Mouse (Mus musculus) spleen, postnatal 14 days (tissue): ENCODE results near the gene Dll3.

Experiments
- DNase-seq, 2 experiments: peaks; one replicate each; pipeline ENCODE4 v3.0.0; 2021 to 2022; ENCODE audit warnings: low spot score in 2 of 2

Gene Dll3

DNA sequence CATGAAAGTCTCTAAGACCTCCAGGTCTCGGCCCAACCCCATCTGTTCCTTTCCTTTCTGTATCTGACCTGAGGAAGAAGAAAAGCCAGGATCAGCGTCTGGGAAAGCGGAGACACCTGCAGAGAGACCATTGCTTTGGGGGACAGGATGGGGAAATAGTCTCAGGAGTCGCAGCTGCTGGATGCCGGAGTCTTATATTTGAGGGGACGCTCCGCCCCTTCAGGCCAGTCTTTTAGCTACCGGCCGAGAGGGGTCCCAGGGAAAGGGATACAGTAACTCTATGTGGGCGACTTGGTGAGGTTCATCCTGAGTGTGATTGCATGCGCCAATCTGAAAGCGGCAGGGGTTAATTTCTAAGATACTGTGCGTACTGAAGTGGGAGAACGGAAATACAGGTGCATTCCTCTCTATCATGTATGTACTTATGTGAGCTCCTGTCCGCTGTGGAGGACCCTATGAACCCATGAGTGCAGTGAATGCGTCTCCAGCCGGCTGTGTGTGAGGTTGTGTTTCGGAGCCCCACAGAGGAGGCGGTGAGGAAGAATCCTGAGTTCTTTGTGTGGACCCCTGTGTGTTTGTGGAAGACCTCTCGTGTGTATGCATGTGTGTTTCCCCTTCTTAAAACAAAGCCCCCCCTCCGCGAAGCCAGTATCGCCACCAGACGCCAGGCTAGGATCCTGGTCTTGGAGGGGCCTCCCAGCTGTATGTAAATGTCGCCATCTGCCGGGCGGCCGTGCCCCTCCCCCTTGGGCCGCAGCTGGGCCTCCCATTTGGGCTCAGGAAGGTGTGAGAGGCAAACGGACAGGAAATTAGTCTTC is at the start of gene Dll3:
Gene Dll3, minus strand, starts transcription at position 623 of the 818 bp plus-strand sequence.
- DNase-seq, result peak; percentile 36 to 51

DNA sequence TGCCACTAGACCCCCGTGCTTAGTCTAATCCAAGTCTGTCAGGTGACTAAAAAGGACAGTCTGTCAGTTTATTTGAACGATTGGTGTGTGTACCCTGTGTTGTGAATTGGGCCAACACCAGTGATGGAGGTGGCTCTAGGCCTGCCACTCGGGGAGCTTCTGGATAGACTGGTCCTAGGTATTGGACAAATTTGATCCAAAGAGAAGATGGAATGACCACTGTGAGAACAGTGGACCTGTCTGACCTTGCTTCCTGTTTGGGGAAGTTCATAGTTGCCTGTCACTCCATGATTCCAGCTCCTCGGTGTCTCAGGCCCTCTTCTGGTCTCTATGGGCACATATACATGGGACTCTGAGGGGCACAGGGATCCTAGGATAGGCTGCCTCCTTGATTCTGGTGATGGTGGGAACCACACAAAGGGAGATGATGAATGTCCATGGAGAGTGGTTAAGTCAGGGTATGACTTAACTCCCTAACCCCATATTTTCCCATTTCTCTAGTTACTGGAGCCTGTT is 49.7 kb upstream of the Dll3 start:
- no peak for DNase-seq

DNA sequence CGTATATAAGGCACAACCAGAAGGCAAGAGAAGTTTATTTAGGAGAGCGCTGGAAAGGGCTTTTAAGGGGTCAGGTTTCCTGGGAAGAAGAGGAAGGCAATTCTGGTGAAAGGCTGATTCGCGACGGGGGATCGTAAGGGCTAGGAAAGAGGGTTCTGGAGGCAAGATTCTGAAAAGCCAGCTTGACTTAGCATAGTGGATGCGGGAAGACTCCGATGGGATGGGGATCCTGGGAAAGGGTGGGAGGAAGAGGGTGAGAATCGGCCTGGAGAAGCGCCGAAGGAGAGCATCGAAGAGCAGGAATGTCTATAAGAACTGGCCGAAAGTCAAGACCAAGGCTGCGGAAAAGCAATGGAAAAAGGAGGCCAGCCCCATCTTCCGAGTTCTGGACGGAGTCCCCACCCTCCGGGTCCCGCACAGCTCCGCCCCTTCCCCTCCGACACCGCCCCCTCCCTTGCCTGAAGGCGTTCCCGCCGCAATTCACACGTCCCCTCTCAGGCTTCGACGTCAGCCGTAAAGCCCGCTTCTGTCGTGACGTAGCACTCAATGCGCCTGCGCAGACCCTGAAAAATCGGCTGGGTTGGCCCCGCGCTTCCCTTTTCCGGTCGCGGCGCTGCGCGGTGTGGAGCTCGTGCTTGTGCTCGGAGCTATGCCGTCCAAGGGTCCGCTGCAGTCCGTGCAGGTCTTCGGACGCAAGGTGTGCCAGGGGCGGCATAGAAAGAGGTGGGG is 48.3 kb upstream of the Dll3 start, which contains the start of gene Rps16:
Gene Rps16, plus strand, starts transcription at position 498 of the 729 bp plus-strand sequence.
- peak; percentile 98 for DNase-seq

DNA sequence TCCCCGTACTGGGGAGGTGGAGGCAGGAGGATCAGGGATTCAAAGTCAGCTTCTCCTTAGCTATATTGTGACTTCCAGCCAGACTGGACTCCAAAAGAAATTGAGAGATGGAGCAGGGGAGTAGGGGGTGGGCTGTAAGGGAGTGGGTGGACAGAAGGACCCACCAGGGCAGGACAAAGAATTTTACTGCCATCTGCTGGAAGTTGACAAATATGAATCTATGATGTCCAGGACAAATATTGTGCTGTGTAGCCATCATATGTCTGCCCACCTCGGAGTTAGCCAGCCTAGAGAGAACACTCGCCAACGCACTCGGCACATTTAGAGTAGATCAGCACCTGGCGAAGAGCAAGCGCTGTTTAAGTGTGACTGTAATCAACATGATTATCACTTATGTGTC is 46.6 kb upstream of the Dll3 start:
- no peak for DNase-seq

DNA sequence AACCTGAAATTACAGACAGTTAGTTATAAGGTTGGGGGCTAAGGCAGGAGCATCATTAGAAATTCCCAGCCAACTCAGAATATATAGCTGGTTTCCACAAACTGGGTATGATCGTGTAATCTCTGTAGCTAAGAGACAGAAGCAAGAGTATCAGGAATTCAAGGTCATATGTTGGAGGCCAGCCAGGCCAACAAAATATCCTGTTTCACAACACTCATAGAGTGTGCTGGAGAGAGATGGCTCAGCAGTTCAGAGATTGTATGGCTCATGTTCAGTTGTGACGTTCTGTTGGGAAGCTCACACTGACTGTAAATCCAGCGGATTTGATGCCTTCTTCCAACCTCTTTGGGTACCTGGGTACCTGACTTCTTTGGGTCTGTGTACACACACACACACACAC is 45.7 kb upstream of the Dll3 start:
- no peak for DNase-seq

DNA sequence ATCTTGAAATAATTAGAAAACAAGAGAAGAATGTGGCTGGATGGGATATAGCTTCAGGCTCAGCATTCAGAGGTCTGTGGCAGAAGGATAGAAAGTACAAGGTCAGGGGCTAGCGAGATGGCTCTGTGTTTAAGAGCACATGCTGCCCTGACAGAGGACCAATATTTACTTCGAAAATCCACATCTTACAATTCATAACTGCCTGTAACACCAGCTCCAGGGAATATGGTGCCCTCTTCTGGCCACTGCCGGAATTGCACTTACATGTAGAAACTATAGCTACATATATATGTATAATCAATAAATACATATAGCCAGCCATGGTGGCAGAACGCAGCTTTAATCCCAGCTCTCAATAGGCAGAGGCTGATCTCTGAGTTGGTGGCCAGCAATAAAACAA is 42.6 kb upstream of the Dll3 start:
- DNase-seq, result peak; percentile 46 to 75

DNA sequence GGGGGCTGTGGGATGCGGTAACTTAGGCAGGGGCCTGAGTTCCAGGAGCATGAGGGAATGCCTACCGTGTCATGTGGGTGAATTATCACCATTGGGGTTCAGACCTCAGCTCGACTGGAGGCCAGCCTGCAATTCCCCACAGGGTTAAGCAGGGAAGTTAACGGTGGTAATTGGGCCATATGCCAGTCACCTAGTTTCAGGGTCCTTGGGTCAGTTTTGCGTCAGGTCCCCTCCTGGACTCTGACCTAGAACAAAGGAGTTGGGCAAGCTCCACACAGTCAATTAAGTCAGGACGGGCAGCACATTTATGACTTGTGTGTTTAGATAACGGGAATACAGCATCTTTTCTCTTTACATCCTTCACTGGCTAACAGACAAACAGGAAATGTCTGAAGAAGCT is 39.3 kb upstream of the Dll3 start:
- DNase-seq, result no peak

DNA sequence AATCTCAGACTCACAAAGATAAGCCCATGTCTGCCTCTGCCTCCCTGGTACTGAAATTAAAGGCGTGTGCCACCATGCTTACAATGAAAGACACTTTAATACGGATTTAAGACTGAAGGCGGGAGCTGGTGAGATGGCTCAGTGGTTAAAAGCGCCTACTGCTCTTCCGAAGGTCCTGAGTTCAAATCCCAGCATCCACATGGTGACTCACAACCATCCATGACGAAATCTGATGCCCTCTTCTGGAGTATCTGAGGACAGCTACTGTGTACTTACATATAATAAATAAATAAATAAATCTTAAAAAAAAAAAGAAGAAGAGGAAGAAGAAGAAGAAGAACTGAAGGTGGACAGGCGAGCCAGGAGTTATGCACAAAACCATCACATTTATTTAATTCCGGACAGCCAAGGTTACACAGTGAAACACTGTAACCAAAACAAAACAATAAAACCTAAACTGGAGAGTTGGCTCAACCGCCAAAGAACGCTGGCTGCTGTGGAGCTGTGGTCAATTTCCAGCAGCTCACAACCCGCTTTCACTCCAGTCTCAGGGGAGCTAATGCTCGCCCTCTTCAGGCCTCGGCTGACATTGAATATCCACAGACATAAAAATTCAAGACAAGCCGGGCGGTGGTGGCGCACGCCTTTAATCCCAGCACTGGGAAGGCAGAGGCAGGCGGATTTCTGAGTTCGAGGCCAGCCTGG is 37.3 kb upstream of the Dll3 start:
- DNase-seq, result peak in 1 of 2 experiments; percentile 45

DNA sequence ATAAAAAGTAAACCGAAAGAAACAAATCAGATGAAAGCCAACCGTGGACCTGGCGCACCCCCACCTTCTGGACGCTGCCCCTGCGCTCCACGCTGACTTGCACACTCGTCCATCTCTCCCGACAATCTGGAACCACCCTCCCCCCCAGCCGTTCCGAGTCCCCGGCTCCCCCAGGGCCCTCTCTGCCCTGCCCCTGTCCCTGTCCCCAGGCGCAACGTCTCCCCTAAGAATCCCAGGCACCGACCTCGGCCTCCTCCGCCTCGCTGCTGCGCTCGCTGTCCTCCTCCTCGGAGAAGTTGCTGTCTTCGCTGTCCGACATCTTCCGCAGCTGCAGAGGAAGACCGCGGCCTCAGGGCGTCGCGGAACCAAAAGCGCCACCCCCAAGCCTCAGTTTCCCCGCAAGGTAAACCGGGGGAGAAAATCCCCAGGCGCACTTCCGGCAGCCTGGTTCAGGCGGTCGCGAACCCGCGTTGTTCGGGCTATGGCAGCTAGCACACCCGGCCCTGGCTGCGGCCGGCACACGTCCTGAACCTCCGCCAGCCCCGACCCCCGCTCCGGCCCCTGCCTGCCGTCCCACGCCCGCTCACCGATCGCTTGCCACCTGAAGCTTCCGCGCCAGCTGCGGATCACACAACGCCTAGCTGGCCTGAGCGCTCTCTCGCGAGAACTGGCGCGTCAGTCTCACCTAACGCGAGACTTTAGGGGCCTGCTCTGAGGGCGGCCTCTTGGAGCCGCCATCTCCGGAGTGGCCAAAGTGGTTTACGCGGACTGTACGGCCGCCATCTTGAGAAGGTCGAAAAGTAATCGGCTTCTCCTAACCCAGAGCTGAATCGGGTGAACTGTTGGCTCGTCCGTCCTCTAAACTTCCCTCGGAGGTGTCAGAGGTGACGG is 36.3 kb upstream of the Dll3 start, which contains the start of gene Supt5:
Gene Supt5, minus strand, starts transcription at position 639 of the 891 bp plus-strand sequence.
- peak; percentile 93 to 95 for DNase-seq

DNA sequence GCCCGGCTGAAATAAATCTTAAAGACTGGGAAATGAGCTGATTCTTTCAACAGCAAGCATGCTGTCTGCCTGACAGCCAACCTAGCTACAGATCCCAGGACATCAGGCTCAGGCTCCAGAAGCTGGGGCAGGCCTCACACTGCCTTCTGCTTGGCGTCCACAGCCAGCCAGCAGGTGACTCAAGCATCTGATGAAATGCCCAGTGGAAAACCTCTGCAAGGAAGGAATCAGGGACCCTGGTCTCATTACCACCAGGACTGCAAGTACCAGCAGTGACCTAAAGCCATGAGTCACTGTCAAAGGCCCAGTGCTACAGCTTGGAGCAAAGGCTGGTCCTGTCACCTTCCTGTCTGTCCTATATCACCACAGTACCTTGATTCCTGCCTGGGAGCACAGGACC is 33.4 kb upstream of the Dll3 start:
- no peak for DNase-seq

DNA sequence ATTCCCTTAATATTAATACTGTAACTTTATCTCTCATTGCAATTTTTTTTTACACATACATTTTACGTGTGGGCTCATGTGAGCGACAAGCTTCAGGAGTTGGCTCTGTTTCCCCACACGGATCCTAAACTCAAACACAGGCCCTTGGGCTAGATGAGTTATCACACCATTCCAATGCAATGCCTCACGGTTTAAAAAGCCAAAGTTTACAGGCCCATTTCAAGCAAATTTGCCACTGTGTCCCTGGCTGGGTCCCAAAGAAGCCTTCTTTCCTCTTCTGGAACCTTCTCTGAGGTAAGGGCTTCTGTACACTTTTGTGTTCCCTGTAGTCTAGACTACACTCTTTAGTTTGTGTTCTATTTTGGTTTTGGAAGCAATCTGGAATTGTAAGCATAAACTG is 32.5 kb upstream of the Dll3 start:
- no peak for DNase-seq

DNA sequence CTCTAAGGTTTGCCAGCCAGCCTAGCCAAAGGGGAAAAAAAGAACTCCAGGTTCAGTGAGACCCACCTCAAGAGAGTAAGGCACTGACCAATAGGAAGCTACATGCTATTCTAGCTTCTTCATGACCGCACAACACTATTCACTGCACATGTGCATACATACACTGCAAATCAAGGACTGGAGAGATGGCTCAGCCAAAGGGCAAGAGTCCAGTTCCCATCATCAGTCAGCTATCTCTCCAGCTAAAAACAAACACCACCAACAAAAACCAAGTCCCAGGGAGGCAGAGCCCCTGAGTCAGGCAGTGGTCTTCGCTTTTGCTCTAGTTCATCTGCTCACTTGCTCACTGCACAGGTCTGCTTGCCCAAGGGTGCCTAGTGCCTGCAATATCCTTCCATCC is 26.2 kb upstream of the Dll3 start:
- no peak for DNase-seq

DNA sequence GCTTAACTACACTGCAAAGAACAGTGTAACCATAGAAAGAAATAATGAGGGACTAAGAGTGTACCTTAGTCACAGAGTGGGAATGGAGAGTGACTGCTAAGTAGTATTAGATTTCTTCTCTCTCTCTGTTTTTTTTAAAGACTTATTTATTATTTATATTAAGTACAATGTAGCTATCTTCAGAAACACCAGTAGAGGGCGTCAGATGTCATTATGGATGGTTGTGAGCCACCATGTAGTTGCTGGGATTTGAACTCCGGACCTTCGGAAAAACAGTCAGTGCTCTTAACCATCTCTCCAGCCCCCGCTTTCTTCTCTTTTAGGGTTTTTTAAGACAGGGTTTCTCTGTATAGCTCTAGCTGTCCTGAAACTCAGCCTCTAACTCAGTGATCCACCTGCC is 24.4 kb upstream of the Dll3 start:
- DNase-seq, result no peak

DNA sequence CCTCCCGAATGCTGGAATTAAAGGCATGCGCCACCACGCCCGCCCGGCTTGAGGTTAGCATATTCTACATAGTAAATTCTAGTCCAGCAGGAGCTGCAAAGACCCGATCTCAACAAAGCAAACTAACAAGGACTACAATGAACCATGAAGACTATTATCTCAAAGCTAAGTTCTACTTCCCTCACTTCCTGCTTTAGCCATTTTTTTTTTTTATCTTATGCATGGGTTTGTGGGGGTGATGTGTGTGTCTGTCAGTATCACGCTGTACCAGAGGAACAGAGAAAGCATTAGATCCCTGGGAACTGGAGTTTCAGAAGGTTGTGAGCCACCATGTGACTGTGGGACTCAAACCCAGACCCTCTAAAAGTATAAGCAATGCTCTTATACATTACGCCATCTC is 23.3 kb upstream of the Dll3 start:
- no peak for DNase-seq

DNA sequence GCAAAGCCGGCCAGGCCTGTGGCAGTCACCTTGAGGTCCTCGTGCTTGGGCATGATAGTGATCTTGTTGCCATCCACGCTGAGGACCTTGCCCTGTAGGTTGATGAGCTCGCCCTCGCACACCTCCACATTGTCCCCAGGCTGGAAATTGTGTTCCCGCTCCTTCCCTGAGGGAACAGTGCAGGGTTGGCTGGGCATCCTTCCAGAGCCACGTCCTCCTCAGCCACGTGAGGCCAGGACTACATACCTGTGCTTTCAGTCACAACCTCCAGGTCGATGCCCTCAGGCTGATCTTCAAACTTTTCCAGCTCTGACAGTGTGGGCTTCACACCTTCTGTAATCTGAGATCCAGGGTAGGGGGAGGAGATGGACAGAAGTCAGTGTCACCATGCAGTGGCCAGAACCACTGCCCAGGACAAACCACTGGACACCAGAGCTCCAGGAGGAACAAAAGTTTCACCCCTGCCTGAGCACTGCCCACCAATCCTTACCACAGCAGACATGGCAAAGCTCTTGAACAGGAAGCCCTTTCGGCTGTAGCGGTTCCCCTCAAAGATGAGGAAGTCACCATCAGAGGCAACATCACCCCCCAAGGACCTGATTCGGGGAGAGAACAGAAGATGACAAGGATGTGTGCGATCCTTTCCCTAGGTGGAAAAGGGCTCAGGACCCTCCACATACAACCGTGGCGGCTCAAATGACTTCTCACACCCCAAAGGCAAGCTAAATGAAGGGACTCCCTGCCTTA is 20.1 kb upstream of the Dll3 start:
- DNase-seq, result no peak

DNA sequence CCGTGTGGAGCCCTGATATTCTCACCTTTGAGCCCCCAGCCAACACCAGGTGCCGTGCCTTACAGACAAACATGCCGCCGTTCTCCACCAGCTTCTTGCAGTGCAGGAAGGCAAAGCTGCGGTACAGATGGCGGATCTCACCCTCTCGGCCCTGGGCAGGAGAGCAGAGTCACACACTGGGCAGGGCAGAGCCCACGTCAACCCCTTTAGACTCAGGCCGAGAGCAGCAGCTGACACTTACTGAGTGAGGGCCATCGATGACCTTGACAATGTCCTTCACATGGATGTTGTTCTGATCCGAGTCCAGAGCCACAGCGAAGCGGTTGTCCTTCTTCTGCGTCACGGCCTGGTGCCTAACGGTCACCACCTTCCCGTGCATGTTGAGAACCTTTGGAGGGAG is 16.7 kb upstream of the Dll3 start:
- DNase-seq, result no peak

DNA sequence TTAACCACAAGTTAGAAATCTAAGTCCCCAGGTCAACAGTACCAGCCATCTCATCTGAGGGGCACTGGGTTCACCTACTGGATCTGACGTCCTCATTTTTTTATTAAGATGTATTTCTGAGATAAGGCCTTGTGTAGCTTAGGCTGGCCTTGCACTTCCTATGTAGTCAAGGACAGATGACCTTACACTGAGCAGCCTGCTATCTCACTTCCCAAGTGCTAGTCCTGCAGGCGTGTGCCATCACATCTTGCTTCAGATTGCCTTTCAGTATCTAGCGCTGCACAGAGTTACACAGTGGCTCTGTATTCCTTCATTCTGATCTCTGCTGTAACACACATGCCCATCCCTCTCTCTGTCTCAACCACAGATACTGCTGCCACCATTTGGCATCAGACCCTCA is 16.0 kb upstream of the Dll3 start:
- no peak for DNase-seq

DNA sequence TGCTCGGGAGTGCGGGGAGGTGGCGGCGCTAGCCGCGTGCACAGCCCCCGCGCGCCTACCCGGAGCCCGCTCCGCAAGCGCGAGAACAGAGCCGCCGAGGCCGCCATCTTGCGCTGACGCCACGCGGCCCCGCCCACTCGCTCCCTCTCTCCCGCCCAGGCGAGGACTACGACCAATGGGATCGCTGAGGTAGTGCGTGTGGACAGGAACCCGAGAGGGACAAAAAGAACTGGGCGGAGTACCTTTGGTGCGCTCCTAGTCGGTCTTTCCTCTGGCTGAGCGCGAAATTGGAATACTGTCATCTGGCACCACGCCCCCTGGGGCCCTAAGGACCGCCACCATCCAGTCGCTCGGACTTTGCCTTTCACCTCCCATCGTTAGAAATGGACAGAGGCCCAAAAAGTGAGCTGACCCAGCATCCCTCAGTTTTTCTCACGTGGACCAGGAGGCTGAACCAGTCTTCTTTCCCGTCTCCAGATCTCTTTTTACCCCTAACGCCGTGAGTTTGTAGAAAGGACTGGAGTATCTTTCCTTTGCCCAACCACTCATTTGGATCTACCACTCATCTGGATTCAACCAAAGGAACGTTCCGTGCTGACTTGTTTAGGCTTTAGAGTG is 10.0 kb upstream of the Dll3 start, which contains the start of gene Timm50:
Gene Timm50, minus strand, starts transcription at position 147 of the 618 bp plus-strand sequence.
- DNase-seq, result peak; percentile 96 to 98

DNA sequence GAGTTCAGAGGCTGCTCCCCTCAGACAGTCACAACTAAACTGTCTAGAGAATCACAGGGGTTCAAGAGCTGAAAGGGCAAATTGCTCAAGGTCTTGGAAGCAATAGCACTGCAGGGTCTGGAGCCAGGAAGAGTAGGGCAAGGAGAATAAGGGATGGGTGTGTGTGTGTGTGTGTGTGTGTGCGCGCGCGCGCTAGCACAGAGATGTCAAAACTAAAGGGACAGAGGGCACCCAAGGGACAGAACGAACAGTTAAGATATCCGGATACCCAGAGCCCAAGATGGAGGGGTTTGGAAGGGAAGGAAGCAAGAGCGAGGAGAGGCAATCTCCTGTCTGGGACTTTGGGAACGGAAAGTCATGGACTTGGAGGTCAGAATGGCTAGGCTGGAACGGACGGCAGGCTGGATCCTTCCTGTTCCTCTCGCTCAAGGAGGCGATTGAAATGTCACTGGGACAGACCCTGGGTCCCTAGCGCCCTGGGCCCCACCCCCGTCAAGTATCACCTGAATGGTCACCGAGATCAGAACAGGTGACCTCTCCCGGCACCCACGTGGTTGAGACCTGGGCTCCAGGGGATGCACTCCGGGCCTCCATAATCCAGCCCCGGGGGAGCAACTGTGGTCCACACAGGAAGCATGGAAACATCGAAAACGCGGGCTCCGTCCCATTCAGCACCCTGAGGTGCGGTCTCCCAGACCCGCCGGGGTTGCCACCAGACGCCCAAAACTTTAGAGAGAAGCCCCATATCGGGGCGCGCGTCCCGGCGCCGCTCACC is 9.3 kb upstream of the Dll3 start:
- DNase-seq, result no peak
